Mouse (Mus musculus) forebrain, embryonic 13.5 days (tissue): ENCODE measurements around the gene Lrrc19. TPM values are rescaled to one million over a fixed set of nuclear protein-coding genes. Genes with fewer than 3 reads are reported as not detected.
"Not testable (repeated sequence)": the region's sequence is repeated elsewhere in the genome, so short reads cannot be mapped to it uniquely, and the experiment has no call there.

Experiments
- ATAC-seq: fragments of 200-750 bp; cut with Nextera tagmentation; 2 replicates; pipeline ENCODE4 v1.8.0; 2017
- H3K27ac ChIP-seq: fragments of 300-500 bp; sonication (generic); 2 replicates; pipeline ENCODE4 v1.5.1; 2015; ENCODE audit warnings: inconsistent platforms, mild to moderate bottlenecking, moderate library complexity
- H3K27me3 ChIP-seq: fragments of 300-500 bp; sonication (generic); 2 replicates; pipeline ENCODE4 v1.6.1; 2015; ENCODE audit warnings: mild to moderate bottlenecking, inconsistent platforms
- H3K36me3 ChIP-seq: fragments of 300-500 bp; sonication (generic); 2 replicates; pipeline ENCODE4 v1.6.1; 2015; ENCODE audit warnings: mild to moderate bottlenecking, inconsistent platforms; ENCODE audit not compliant: poor library complexity, severe bottlenecking
- H3K4me1 ChIP-seq: fragments of 300-500 bp; sonication (generic); 2 replicates; pipeline ENCODE4 v1.6.1; 2015; ENCODE audit warnings: inconsistent platforms
- H3K4me2 ChIP-seq: fragments of 300-500 bp; sonication (generic); 2 replicates; pipeline ENCODE4 v1.6.1; 2015; ENCODE audit warnings: inconsistent platforms, mild to moderate bottlenecking, moderate library complexity
- H3K4me3 ChIP-seq: fragments of 300-500 bp; sonication (generic); 2 replicates; pipeline ENCODE4 v1.5.1; 2015; ENCODE audit warnings: mild to moderate bottlenecking, inconsistent platforms
- H3K9ac ChIP-seq: fragments of 300-500 bp; sonication (generic); 2 replicates; pipeline ENCODE4 v1.6.1; 2015; ENCODE audit warnings: mild to moderate bottlenecking, inconsistent platforms
- H3K9me3 ChIP-seq: fragments of 300-500 bp; sonication (generic); replicated peaks from 2 replicates; pipeline ENCODE4 v1.6.1; 2016; ENCODE audit warnings: inconsistent platforms
- WGBS: fragments of 180-500 bp; shearing (Covaris S2); methylation state at CpG from one replicate; pipeline ENCODE4 v1.1.7; 2015; 5-methylcytosine and 5-hydroxymethylcytosine counted together
- polyA plus RNA-seq: library from polyadenylated mRNA; unstranded; fragments of >200 nt; fragmentation: Nextera tagmentation; extraction: Ambion mirVana; gene quantifications from 2 replicates; pipeline ENCODE4 v1.2.1, GENCODE M21; 2015

Lrrc19 gene
- polyA plus RNA-seq, result 0.54 and 0.78 TPM in 2 replicates

- 93% methylated on average over 3 of the region's 3 CpGs for WGBS
- H3K27me3 ChIP-seq, result no peaks in the 10 kb centered on the region
- no peak for ATAC-seq
- H3K9me3 ChIP-seq, result no peaks in the 10 kb centered on the region
- H3K9ac ChIP-seq, result no peak within 1 kb of the TSS
- no peak within 1 kb of the TSS for H3K27ac ChIP-seq
- H3K4me2 ChIP-seq, result no peak within 1 kb of the TSS
- no peaks in the 10 kb centered on the region for H3K4me1 ChIP-seq
- peaks cover 7% of the 10 kb centered on the region for H3K36me3 ChIP-seq
- no peak within 1 kb of the TSS for H3K4me3 ChIP-seq
Measured at GRCm38 (mm10) chr4:94649920-94650319, at the start of gene Lrrc19. Gene Lrrc19, minus strand, starts transcription at chr4:94650144.

- no peak for ATAC-seq
- Histone ChIP-seq H3K27ac (no peak overlapping the region), H3K36me3 (peaks cover 9% of the 10 kb centered on the region), H3K27me3 (no peaks in the 10 kb centered on the region), H3K4me3 (no peak overlapping the region), H3K9ac (no peak overlapping the region), H3K4me2 (no peak overlapping the region), H3K9me3 (no peaks in the 10 kb centered on the region), H3K4me1 (no peaks in the 10 kb centered on the region)
- WGBS, result 92% methylated on average over 3 of the region's 3 CpGs
Measured at GRCm38 (mm10) chr4:94696368-94696767, 46.4 kb upstream of the Lrrc19 start.

DNA sequence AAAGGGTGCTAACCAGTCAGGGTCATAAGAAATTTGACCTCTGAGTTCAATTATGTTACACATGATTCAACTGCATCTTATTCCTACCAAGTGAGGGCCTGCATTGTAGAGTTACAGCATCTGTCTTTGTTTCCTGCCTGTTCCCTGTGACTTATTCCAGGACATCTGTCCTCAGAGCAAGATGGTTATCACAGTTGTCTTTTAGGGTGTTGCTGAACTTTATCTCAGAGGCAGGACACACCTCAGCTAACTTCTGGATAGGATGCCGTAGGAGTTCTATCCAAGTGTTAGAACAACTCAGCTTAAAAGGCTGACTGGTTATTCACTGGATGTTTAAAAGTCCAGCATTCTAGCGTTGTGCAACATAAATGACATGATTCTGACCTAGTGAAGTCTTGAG lies 42.2 kb upstream of the Lrrc19 start:
- Histone ChIP-seq H3K4me1 (no peaks in the 10 kb centered on the region), H3K4me3 (no peak overlapping the region), H3K9me3 (no peaks in the 10 kb centered on the region), H3K4me2 (no peak overlapping the region), H3K27me3 (no peaks in the 10 kb centered on the region), H3K27ac (no peak overlapping the region), H3K9ac (no peak overlapping the region), H3K36me3 (peaks cover 26% of the 10 kb centered on the region)
- no peak for ATAC-seq
- WGBS, result 89% methylated on average over 2 of the region's 2 CpGs

GRCm38 (mm10) chr4:94691078-94691477 lies 41.1 kb upstream of the Lrrc19 start:
- no peak for ATAC-seq
- Histone ChIP-seq H3K4me2 (no peak overlapping the region), H3K9me3 (no peaks in the 10 kb centered on the region), H3K36me3 (peaks cover 33% of the 10 kb centered on the region), H3K27me3 (no peaks in the 10 kb centered on the region), H3K9ac (no peak overlapping the region), H3K27ac (no peak overlapping the region), H3K4me1 (no peaks in the 10 kb centered on the region), H3K4me3 (no peak overlapping the region)
- WGBS, result 90% methylated on average over 4 of the region's 4 CpGs

DNA sequence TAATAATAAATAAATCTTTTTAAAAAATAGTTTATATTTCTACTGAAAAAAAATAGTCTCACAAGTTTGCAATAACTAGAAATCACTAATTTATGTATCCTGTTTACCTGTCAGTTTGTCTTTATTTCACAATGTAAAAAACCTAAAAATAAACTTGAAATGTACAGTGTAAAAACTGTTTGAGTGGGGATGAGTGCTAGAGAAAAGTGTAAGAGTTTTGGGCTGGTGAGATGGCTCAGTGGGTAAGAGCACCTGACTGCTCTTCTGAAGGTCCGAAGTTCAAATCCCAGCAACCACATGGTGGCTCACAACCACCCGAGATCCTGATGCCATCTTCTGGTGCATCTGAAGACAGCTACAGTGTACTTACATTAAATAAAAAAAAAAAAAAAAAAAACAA lies 39.9 kb upstream of the Lrrc19 start:
- H3K4me1 ChIP-seq, H3K4me2 ChIP-seq, H3K27me3 ChIP-seq, ATAC-seq, H3K9me3 ChIP-seq, H3K4me3 ChIP-seq, H3K9ac ChIP-seq, H3K27ac ChIP-seq: not testable (repeated sequence)
- peaks cover 34% of the 10 kb centered on the region for H3K36me3 ChIP-seq
- 94% methylated on average over 2 of the region's 2 CpGs for WGBS

- no peak for ATAC-seq
- H3K9ac ChIP-seq, result no peak overlapping the region
- no peaks in the 10 kb centered on the region for H3K9me3 ChIP-seq
- H3K4me1 ChIP-seq, result no peaks in the 10 kb centered on the region
- WGBS, result 91% methylated on average over 5 of the region's 5 CpGs
- no peak overlapping the region for H3K4me3 ChIP-seq
- no peak overlapping the region for H3K27ac ChIP-seq
- H3K4me2 ChIP-seq, result no peak overlapping the region
- peaks cover 41% of the 10 kb centered on the region for H3K36me3 ChIP-seq
- H3K27me3 ChIP-seq, result no peaks in the 10 kb centered on the region
Measured at GRCm38 (mm10) chr4:94683305-94683704, 33.4 kb upstream of the Lrrc19 start.

DNA sequence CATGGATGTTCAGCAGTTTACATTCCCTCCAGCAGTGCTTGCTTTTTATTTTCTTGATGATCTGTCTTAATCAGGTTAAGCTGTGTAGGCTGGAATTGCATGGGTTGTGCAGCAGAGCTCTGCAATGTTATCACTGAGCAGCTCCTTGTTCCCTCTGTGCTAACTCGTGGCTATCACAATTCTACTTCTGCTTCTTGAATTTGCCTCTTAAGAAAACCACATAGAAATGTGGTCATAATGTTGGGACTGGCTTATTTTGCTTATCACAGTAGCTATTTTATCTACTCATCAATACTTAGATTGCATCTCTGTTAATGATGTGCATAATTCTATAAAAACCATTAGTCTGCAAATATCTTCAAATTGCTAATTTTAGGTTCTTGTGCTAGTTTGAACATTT lies 32.1 kb upstream of the Lrrc19 start:
- Histone ChIP-seq H3K4me1 (no peaks in the 10 kb centered on the region), H3K36me3 (peaks cover 30% of the 10 kb centered on the region), H3K9ac (no peak overlapping the region), H3K4me2 (no peak overlapping the region), H3K4me3 (no peak overlapping the region), H3K9me3 (no peaks in the 10 kb centered on the region), H3K27ac (no peak overlapping the region), H3K27me3 (no peaks in the 10 kb centered on the region)
- no peak for ATAC-seq
- WGBS, result 78% methylated on average over 1 of the region's 1 CpGs

DNA sequence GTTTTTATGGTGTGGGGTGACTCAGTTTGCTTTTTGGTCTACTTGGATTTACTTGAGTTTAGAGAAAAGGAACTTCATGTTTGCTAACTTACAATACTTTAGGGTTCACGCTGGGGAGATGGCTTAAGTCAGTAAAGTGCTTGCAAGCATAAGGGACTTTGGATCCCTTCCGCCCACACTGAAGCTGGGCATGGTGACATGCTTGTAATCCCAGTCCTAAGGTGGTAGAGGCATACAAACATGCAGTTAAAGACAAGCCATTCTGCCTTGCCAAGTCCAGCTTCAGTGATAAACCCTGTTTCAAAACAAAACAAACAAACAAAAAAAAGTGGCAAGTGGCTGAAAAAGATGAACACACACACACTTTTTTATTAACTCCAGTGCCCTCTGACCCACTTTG lies 31.2 kb upstream of the Lrrc19 start:
- WGBS, result 87% methylated on average over 2 of the region's 2 CpGs
- Histone ChIP-seq H3K4me2 (no peak overlapping the region), H3K9ac (no peak overlapping the region), H3K4me1 (no peaks in the 10 kb centered on the region), H3K27me3 (no peaks in the 10 kb centered on the region), H3K27ac (no peak overlapping the region), H3K9me3 (no peaks in the 10 kb centered on the region), H3K4me3 (no peak overlapping the region), H3K36me3 (peaks cover 26% of the 10 kb centered on the region)
- ATAC-seq, result no peak

- H3K27me3 ChIP-seq, result no peaks in the 10 kb centered on the region
- ATAC-seq, result no peak
- no peak overlapping the region for H3K27ac ChIP-seq
- 96% methylated on average over 2 of the region's 2 CpGs for WGBS
- H3K4me2 ChIP-seq, result no peak overlapping the region
- H3K36me3 ChIP-seq, result peaks cover 24% of the 10 kb centered on the region
- no peaks in the 10 kb centered on the region for H3K9me3 ChIP-seq
- no peak overlapping the region for H3K4me3 ChIP-seq
- no peak overlapping the region for H3K9ac ChIP-seq
- H3K4me1 ChIP-seq, result no peaks in the 10 kb centered on the region
Measured at GRCm38 (mm10) chr4:94680662-94681061, 30.7 kb upstream of the Lrrc19 start.

DNA sequence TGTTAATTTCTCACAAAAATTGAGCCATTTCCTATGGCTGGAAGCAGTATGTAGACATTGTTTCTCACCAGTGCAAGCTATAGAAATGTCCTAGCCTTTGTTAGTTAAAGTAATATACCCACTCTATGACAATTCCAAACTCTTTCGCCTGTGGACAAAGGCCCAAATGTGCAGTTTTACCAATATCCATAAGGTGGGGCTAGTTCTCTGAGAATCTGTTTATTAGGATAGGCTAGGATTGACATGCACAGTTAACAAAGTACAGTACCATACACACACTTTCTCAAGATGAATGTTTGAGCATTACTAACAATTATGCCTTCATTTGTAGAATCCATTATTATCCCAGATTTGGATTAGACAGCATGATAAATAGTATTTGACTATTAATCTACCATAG lies 19.8 kb upstream of the Lrrc19 start:
- Histone ChIP-seq H3K27me3 (no peaks in the 10 kb centered on the region), H3K9me3 (no peaks in the 10 kb centered on the region), H3K4me3 (no peak overlapping the region), H3K9ac (no peak overlapping the region), H3K27ac (no peak overlapping the region), H3K4me2 (no peak overlapping the region), H3K4me1 (no peaks in the 10 kb centered on the region), H3K36me3 (no peaks in the 10 kb centered on the region)
- WGBS, result 27% methylated on average over 1 of the region's 1 CpGs
- ATAC-seq, result peak; percentile 67

- not testable (repeated sequence) for H3K9me3 ChIP-seq, ATAC-seq, H3K4me1 ChIP-seq, H3K27me3 ChIP-seq, H3K9ac ChIP-seq, H3K4me3 ChIP-seq, H3K4me2 ChIP-seq, H3K27ac ChIP-seq
- H3K36me3 ChIP-seq, result peaks cover 13% of the 10 kb centered on the region
- WGBS, result 94% methylated on average over 5 of the region's 5 CpGs
Measured at GRCm38 (mm10) chr4:94650426-94651175, 657 bp upstream of the Lrrc19 start.

GRCm38 (mm10) chr4:94643141-94643540 lies 6.8 kb downstream of the Lrrc19 start:
- H3K27ac ChIP-seq, result no peak overlapping the region
- no peak overlapping the region for H3K9ac ChIP-seq
- H3K9me3 ChIP-seq, result no peaks in the 10 kb centered on the region
- no peak for ATAC-seq
- H3K36me3 ChIP-seq, result no peaks in the 10 kb centered on the region
- H3K27me3 ChIP-seq, result no peaks in the 10 kb centered on the region
- H3K4me3 ChIP-seq, result no peak overlapping the region
- no peaks in the 10 kb centered on the region for H3K4me1 ChIP-seq
- WGBS, result 99% methylated on average over 2 of the region's 2 CpGs
- no peak overlapping the region for H3K4me2 ChIP-seq

DNA sequence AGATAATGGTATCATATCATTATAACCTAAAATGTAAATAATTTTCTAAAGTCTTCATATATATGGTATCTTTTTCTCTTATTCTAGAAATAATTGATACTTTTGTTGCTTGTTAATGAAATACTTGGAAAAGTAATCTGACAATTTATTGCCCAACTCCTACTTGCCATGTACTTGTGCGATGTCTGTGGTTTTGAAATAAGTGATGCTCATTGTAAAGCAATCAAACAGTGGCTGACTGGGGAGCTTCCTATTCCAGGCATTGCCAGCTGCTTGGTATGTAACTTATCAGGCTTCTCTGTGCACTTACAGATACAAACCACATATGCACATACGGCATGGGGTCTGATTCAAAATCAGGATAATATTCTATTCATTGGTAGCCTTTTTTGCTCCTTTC lies 29.9 kb downstream of the Lrrc19 start:
- ATAC-seq, result no peak
- Histone ChIP-seq H3K4me2 (no peak overlapping the region), H3K27me3 (no peaks in the 10 kb centered on the region), H3K4me3 (no peak overlapping the region), H3K9me3 (no peaks in the 10 kb centered on the region), H3K36me3 (peaks cover 20% of the 10 kb centered on the region), H3K27ac (no peak overlapping the region), H3K9ac (no peak overlapping the region), H3K4me1 (peaks cover 15% of the 10 kb centered on the region)
- 96% methylated on average over 2 of the region's 2 CpGs for WGBS
